Mouse (Mus musculus) layer of hippocampus, postnatal 14 days (tissue): ENCODE measurements around the gene Tle2. TPM values are rescaled to one million over a fixed set of nuclear protein-coding genes. Genes with fewer than 3 reads are reported as not detected.

Source experiments
- DNase-seq, 2 experiments: peaks; one replicate each; pipeline ENCODE4 v3.0.0; 2021 to 2022; ENCODE audit warnings: low spot score in 2 of 2, mixed read lengths in 1 of 2
- total RNA-seq, 2 experiments: library from RNA; stranded (reverse); gene quantifications; 2 replicates each; pipeline ENCODE4 v1.2.3; 2021

Gene Tle2
- total RNA-seq, 2 experiments from 2014 or later, result 23.3 to 25.9 TPM

DNA sequence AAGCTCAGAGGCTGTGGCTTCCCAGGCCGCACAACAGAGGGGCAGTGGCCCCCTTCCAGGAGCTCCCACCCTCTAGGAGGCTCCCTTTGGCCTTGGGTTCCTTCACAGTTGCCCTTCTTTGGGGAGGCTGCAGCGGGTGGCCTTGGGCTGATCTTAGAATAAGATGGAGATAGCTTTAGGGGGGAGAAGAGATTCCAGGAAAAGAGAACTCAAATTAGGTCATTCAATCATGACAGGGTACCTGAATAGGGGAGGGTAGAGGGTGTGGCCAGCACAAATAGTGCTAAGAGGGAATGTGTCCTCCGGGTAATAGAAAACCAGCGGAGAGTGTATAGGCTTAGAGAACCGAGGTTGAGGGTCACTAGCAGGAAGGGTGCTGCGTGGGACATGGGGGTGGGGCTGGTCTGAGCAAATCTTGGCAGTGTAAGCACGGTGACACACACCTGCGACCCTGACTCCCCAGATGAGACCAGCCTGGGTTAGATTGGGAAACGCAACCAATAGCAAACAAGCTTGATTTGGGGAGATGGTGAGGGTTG is 2.2 kb upstream of the Tle2 start:
- DNase-seq, result no peak

DNA sequence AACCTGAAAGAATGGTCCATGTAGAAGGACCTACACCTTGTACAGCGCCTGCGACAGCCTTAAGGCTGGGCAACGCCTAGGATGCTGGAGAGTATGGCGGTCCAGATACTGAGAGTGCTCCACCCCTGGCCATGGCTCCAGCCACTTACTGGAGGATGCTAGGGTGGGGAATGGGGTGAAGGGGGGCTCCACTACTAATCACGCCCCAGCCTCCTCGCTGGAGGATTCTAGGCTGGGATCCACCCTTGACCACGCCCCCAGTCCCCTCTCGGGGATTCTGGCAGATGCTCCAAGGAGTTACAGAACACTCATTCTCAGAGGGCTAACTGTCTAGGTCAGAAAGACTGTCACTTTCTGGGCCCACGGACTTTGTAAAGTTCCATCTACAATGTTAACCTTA is 1.4 kb upstream of the Tle2 start:
- no peak for DNase-seq

DNA sequence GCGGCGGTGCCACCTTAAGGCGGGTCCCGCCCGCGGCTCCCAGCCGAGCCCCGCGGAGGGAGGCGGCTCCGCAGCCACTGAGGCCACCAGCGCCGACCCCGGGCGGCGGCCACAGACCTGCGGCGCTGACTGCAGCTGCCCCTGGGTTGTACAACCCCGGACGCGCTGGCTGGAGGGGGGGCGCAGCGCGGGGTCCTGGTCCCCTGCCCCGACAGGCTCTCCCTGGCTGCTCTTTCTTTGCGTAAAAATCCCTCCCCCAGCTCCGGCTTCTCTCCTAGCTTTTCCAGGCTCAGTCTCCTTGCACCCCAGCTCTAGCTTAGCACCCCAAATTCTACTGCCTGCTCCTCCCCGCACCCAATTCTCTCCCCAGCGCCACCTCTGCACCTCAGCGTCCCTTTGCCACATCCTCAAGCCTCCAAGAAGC is 859 bp downstream of the Tle2 start:
- DNase-seq, result no peak

DNA sequence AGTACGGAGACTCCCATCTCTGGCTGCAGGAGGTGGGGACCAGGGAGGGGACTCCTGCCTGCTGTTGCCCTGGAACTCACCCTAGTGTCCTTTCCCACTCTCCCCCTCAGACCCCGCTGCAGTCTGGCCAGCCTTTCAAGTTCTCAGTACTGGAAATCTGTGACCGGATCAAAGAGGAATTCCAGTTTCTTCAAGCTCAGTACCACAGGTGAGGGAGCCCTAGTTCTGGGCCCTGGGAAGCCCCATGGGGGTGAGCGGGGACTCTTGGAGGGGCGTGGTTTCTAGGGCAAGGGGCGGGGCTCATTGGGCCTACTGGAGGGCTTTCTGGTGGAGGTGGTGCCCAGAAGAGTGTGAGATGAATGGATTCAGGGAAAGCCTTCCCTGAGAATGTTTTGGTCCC is 1.3 kb downstream of the Tle2 start:
- no peak for DNase-seq

DNA sequence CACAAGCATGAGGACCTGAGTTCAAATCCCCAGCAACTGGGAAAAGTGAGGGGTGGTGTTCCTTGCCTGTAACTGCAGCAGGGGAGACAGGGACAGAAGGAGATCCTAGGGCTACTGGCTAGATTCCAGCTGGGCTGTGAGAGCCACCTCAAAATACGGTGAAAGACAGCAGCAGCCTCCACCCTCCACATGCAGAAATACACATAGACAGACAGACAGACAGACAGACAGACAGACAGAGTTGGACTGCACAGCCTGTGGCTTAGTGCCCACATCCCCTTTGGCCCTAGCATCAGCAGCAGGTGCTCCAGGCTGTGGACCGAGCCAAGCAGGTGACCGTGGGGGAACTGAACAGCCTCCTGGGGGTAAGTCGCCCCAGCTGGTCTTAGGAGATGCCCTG is 5.6 kb downstream of the Tle2 start:
- no peak for DNase-seq

DNA sequence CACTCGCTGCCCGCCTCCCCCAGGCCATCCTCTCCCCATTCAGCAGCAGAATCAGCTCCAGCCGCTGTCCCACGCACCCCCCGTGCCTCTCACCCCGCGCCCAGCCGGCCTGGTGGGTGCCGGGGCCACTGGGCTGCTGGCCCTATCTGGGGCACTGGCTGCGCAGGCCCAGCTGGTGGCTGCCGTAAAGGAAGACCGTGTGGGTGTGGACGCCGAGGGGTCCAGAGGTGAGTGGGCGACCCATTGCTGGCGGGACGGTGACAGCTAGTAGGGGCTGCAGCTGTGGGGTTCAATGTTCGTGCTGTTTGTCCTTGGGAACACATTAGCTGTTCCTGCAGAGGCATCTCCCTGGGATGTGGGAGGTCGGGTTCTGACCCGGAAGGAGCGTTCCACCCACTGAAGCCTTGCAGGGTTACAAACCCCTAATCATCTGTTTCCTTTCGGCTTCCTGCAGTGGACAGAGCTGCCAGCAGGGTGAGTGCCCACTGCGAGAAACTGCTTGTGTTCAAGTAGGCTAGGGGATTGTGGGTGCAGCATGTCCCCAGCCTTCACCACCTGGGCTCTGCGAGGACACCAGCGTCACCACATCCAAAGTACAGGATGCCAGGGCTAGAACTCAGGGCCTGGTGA is 6.2 kb downstream of the Tle2 start:
- DNase-seq, result no peak

DNA sequence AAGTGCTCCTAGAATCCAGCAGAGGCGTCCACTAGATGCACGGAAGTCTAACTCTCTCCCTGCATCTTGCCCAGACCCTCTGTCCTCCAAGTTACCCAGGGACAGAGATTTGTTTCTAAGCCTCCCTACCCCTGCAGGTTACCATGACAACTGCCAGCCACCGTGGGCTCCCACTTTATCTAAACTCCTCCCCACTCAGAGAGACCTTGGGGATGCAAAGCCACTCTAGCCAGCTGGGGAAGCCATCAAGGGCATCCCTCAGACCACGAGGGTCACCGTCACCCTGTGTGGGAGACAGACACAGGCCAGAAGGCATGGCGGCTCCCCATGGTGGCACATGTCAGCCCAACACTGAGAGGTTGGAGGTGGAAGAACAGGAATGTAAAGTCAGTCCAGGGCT is 9.0 kb downstream of the Tle2 start:
- DNase-seq, result no peak

DNA sequence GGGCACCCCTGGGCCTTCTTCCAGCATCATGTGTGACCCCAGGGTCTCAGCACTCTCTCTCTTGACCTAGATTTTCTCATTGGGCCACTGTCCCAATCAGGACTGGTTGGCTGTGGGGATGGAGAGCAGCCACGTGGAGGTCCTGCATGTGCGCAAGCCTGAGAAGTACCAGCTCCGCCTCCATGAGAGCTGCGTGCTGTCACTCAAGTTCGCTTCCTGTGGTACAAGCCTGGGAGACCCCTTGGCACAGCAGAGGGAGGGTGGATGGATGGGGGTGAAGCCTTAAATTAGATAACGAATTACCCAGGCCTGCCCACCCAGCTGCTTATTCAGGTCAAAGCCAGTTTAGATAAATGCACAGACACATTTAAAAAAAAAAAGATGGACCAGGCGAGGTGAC is 14.4 kb downstream of the Tle2 start:
- no peak for DNase-seq

DNA sequence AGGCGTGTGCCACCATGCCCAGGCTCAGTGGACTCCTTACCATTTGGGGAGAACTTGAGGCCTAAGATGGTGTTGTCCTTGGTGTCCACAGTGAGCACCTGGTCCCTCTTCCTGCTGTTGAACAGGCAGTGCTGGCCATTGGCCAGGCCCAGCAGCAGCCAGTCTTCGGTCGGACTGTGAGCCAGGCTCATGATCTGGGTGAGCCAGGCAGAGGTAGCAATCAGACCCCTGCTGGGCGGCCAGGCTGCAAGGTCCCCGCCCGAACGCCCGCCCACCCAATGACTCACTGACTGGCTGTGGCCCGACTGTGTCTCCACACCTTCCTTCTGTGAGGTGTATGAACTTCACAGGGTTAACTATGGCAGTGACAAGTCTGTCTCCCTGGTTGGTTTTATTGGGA is 17.5 kb downstream of the Tle2 start:
- no peak for DNase-seq

DNA sequence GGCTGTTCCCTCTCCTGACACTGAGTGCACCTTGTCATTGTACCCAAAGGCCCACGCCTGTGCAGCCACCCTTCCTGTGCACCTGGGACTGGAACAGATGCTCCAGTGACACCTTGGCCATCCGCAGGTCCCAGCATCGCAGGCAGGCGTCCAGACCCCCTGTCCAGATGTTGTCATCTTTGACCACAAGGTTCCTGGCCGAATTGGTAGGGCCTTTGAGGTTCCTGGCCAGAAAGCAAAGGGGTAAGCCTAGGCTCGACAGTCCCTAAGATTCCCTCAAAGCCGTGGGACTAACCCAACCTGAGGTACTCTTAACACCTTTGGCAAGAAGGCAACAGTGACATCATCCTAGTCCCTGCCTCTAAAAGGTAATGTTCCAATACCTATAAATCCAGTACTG is 18.3 kb downstream of the Tle2 start:
- no peak for DNase-seq

DNA sequence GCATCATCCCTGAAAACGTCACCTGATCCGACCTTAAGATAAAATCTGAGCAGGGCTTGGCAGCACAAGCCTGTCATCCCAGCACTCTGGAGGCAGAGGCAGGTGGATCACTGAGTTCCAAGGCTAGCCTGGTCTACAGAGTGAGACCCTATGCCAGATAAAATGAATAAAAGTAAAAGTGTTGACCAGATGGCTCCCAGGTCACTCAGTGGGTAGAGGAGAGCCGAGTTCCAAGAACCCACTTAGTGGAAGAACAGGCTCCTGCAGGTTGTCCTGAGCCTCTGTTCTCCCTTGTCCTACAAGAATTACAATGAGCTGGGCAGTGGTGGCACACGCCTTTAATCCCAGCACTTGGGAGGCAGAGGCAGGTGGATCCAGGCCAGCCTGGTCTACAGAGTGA is 18.9 kb downstream of the Tle2 start:
- no peak for DNase-seq

DNA sequence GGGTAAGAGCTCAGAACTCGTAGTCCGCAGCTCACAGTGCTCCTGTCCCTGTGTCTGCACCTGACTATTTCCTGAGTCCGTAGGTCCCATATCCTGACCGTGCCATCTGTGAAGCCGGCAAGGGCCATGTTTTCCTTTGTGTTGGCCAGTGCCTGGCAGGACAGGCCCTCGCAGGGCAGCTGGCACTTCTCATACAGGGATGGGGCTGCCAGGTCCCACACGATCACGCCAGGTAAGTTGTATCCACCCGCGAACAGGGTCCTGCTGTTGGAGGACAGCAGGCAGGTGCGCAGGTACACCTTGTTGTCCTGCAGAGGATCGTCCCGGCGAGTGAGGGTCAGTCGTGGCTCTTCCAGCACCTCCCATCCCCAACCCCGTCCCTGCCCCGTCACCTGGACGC is 19.6 kb downstream of the Tle2 start:
- no peak for DNase-seq

DNA sequence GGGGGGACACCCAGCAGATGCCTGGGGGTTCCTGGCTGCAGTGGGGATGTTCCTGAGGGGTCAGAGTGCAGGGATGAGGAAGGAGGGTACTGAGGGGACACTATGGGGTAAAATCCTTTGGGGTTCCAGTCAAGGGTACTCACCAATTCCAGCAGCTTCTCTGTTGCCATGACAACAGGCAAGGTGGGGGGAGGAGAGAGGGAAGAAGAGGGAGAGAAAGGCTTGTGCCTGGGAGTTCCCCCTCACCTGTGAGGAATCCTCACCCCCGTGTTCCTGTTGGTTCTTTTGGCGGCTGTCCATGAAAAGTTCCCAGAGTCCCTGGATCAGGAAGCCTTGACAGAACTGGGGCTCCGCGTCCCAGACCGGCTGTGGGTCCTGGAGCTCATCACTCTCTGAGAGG is 21.2 kb downstream of the Tle2 start:
- DNase-seq, result no peak

DNA sequence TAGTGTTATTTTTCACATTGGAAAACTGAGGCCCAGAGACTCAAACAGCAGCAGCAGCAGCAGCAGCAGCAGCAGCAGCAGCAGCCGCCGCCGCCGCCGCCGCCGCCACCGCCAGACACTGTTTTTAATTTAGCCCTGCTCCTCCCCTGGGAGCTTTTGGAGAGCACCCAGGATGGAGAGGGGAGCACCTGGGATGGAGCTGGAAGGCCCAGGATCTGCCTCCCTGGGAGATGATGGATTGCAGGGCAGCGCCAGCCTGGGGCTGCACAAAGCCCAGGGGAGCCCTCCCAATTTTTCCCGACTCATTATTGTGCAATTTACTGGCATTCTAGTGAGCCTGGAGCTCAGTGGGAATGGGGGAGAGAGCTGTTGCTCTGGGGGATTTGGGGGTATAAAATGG is 22.2 kb downstream of the Tle2 start:
- no peak for DNase-seq

DNA sequence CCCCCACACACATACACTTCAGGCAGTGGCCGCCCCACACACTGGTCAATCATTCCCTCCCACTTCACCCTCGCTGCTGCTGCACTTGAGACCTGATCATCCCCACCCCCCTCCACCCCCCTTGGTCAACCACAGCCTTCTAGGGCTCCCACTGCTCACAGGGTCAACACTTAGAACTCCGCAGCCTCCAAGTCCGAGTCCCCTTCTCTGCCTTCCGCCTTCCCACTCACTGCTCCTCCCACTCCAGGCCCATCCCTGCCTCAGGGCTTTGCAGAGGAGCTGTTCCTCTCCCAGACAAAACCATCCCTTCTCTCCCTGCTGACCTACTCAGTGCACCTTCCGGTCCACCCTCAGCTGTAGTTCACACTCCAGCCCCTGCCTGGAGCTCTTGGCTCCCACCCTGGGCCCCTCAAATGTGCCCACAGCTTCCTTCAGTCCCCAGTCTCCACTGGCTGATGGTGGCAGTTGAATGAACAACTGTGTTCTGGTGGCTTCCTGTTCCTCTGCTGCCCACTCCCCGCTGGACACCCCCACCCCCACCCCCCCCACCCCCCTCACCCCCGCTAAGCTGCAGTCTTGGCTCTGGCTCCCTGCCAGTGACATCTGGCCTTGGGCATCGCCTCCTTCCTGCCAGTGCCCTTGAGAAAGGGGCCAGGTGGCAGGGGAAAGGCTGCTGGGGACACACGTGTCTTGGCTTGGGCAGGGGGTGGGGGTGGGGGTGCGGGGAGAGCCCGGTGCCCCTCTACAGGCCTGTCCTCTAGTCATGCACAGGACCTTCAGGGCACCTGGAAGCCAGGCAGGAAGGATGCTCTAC is 23.0 kb downstream of the Tle2 start:
- no peak for DNase-seq

DNA sequence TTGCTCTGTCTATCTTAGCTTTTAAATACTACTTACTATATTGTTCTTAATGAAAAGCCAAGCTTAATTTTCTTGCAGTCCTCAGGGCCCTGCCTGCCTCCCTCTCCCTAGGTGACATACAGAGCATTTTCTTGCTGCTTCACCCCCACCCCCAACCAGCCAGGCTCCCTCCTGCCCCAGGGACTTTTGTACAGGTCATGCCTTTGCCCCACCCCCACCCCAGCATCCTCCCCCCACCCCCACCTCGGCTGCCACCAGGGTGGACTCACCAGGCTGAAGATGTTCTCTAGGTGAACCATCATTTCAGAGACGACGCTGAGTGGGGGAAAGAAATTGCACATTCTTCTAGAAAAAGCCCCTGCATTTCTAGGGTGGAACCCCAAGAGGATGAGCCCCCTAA is 24.0 kb downstream of the Tle2 start:
- DNase-seq, result no peak

DNA sequence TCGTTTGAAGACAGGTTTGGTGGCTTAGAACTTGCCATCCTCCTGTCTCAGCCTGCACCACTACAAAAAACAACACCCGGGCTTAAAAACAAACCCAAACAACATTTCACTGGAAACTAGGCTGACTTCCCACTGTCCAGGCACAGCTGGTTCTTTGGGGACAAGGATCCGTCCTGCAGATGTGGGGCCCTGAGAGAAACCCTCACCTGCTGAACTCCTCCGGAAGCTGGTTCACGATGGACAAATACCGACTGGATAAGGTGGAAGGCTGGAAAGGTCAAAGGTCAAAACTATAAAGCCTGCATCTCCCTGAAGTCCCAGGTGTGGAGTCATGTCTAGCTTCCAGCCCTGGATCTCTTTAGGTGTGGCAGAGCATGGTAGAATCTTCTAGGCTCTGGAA is 24.5 kb downstream of the Tle2 start:
- DNase-seq, result no peak

DNA sequence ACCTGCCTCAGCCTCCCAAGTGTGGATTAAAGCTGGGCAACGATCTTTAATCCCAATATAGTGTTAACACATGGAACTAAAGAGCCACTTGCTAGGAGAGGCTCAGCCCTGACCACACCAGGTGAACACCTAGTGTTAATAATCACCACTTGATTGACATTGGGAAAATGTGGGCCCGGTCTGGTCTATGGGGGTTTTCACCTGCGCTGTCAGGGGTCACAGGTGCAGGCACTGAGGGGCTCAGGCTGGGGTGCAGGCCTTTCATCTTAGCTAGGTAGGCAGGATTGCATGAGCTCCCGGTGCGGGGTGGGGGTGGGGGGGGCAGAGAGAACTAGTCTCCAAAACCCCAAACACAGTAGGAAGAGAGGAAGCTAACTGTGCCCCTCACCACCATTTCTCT is 25.3 kb downstream of the Tle2 start:
- DNase-seq, result no peak

DNA sequence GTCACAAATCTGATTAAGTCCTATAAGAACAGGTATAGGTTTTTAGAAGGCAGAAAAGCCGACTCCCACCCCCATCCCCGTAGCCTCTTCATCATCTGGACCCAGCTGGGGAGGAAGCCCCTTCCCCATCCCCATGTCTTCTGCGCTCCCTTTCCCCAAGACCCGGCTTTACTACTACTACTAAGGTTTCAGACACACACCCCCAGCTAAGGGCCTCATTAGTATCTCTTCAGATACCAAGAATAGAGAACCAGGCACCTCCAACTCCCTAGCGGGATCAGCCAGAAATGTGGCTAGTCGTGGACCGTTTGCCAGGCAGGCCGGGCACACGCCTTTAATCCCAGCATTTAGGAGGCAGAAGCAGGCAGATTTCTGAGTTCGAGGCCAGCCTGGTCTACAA is 25.7 kb downstream of the Tle2 start:
- DNase-seq, result no peak

DNA sequence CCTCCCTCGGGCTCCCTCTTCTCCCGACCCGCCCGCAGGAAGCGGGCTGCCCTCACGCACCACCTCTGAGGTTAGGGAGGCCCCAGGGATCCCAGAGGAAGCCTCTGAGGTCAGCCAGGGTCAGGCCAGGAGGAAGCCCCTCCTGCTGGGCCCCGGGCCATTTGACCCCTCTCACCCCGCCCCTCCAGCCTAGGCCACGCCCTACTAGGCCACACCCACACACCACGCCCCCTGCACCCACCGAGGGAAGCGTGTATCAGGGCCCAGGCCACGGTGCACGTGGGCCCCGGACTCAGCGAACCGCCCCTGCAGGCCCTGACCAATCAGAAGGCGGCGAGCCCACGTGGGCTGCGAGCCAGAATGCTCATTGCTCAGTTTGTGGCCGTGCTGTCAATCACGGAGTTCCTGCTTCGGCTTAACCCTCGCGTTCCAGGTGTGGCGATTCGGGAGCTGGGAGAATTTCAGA is 26.4 kb downstream of the Tle2 start, which contains the start of gene Tle6:
Gene Tle6, minus strand, starts transcription at position 336 of the 466 bp plus-strand sequence.
- DNase-seq, result peak; percentile 88 to 95

DNA sequence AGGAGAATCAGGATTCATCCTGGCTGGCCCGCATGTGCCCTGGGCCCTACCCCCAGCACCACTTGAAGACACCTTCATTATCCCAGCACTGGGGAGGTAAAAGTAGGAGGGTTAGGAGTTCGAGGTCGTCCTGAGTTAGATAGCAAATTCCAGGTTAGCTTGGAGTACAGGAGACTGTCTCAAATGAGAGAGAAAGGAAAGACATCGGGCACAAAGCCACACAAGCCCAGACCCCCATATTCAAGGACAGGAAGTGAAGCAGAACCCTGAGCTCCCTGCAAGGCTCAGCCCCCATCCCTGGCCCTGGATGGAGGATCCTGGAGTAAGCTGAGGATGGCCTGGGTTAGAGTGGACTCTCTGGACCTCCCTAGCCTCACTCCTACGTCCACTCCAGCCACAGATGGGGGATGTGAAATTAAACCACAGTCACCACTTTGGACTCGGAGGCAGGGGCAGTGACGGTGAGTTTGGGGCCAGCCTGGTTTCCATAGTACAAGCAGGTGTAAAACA is 27.1 kb downstream of the Tle2 start:
- DNase-seq, result no peak

DNA sequence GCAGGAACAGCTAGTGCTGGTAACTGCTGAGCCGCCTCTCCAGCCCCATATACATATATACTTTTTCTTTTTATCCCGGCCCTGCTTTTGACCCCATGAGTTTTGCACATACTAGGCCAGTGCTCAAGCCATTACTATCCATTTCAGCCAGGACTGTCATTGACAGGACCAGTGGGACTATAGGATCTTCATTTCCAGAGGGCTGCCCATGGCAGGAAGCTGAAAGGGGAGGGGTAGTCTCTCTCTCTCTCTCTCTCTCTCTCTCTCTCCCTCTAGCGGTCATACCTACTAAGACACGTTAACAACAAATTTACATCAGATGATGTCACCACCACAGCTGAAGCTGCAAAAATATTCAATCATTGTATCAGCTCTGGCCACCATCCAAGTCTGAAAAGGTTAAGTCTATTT is 28.4 kb downstream of the Tle2 start:
- DNase-seq, result no peak
